Mouse (Mus musculus): Measurements from ENCODE around the gene Nol12.

The Nol12 gene

GRCm38 (mm10) chr15:78918126-78918525 lies 16.6 kb upstream of the Nol12 start:
- peak; percentile 39 for DNase-seq

GRCm38 (mm10) chr15:78919914-78920313 lies 14.8 kb upstream of the Nol12 start:
- no peak for DNase-seq

- DNase-seq = no peak
Measured at GRCm38 (mm10) chr15:78922700-78923099, 12.0 kb upstream of the Nol12 start.

- no peak for DNase-seq
Measured at GRCm38 (mm10) chr15:78923585-78923984, 11.1 kb upstream of the Nol12 start.

- peak; percentile 65 for DNase-seq
Measured at GRCm38 (mm10) chr15:78925129-78925528, 9.6 kb upstream of the Nol12 start.

- peak; percentile 93 for DNase-seq
Measured at GRCm38 (mm10) chr15:78926021-78926919, 8.5 kb upstream of the Nol12 start, which contains the start of gene Lgals1. Gene Lgals1, plus strand, starts transcription at chr15:78926725.

- DNase-seq = peak; percentile 69
Measured at GRCm38 (mm10) chr15:78927021-78927787, 7.5 kb upstream of the Nol12 start.

- DNase-seq = peak; percentile 90
Measured at GRCm38 (mm10) chr15:78927788-78928457, 6.8 kb upstream of the Nol12 start.

GRCm38 (mm10) chr15:78928539-78928938 lies 6.2 kb upstream of the Nol12 start:
- no peak for DNase-seq

GRCm38 (mm10) chr15:78930192-78930706 lies 4.5 kb upstream of the Nol12 start:
- DNase-seq = no peak

GRCm38 (mm10) chr15:78930801-78931426 lies 3.8 kb upstream of the Nol12 start:
- DNase-seq = no peak

GRCm38 (mm10) chr15:78931577-78931976 lies 3.2 kb upstream of the Nol12 start:
- DNase-seq = peak; percentile 74

- no peak for DNase-seq
Measured at GRCm38 (mm10) chr15:78936403-78936802, 1.7 kb downstream of the Nol12 start.

GRCm38 (mm10) chr15:78937311-78937710 lies 2.6 kb downstream of the Nol12 start:
- no peak for DNase-seq

- DNase-seq = no peak
Measured at GRCm38 (mm10) chr15:78937963-78938362, 3.2 kb downstream of the Nol12 start.

GRCm38 (mm10) chr15:78940325-78940724 lies 5.6 kb downstream of the Nol12 start:
- no peak for DNase-seq

GRCm38 (mm10) chr15:78942663-78943062 lies 7.9 kb downstream of the Nol12 start:
- peak; percentile 90 for DNase-seq

- no peak for DNase-seq
Measured at GRCm38 (mm10) chr15:78946232-78946631, 11.5 kb downstream of the Nol12 start.

GRCm38 (mm10) chr15:78947657-78948056 lies 12.9 kb downstream of the Nol12 start, which contains the start of gene Triobp:
Gene Triobp, plus strand, starts transcription at chr15:78947724.
- peak; percentile 93 for DNase-seq

GRCm38 (mm10) chr15:78948152-78948725 lies 13.5 kb downstream of the Nol12 start:
- DNase-seq = no peak

GRCm38 (mm10) chr15:78948883-78949282 lies 14.2 kb downstream of the Nol12 start:
- DNase-seq = no peak

GRCm38 (mm10) chr15:78955663-78956062 lies 20.9 kb downstream of the Nol12 start:
- DNase-seq = no peak
